Mouse (Mus musculus): Measurements from ENCODE around the gene Cxcl16. TPM values are rescaled to one million over a fixed set of nuclear protein-coding genes. Genes with fewer than 3 reads are reported as not detected.
A peak's percentile ranks its signal among the peaks of the same experiment; 100 is the strongest.
"Not testable (repeated sequence)": the region's sequence is repeated elsewhere in the genome, so short reads cannot be mapped to it uniquely, and the experiment has no call there.

The Cxcl16 gene
- polyA plus RNA-seq, 1 experiment from 2014 or later = 35.1 TPM

- DNase-seq (ENCODE audit: low spot score) = no peak
These were observed 6.3 kb downstream of the Cxcl16 start for GRCm38 (mm10) chr11:70453261-70454044.

DNA sequence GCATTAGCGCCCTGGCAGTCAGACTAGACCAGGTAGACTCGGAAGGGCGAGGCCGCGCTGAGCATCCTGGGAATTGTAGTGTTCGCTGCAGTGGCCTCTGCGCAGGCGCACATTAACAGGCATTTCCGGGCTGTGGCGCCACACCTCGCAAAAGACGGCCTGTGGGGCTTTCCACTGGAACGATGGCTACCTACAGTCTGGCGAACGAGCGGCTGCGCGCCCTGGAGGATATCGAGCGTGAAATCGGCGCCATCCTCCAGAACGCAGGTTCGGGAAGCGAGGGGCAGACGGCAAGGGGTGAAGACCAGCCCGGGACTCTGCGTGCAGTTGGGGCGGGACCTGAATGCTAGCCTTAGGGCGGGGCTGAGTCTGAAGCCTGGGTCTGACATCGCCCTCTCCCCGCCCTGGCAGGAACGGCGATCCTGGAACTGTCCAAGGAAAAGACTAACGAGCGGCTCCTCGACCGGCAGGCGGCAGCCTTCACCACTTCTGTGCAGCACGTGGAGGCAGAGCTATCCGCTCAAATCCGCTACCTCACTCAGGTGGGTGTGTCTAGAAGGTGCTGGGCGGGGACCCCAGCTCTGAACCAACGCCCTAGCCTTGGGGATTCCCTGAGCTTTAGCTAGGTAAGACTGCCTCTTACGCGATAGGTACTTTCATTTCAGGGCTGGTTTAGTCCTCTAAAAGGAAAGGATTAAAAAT lies 7.8 kb downstream of the Cxcl16 start, which contains the start of gene Med11:
Gene Med11 (plus strand): TSS at position 123 of the 702 bp plus-strand sequence.
- DNase-seq (ENCODE audit: low spot score) = peak; percentile 91

DNA sequence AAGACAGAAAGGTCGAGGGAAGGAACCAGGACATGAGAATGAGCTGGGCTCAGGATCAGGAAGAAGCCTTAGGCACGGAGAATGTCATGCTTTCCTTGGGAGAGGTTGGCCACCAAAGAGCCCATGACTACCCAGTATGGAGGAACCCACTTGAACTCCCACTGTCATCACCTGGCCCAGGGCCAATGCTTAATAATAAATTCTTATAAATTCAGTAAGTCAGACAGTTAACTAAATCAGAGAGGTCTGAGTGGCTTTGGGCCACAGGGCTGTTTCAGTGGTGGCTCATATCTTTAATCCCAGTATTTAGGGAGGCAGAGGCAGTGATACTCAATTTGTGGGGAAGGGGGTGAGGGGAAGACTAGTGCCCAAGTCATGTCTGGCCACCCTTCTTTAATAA lies 8.9 kb downstream of the Cxcl16 start:
- no peak for DNase-seq (ENCODE audit: low spot score)

DNA sequence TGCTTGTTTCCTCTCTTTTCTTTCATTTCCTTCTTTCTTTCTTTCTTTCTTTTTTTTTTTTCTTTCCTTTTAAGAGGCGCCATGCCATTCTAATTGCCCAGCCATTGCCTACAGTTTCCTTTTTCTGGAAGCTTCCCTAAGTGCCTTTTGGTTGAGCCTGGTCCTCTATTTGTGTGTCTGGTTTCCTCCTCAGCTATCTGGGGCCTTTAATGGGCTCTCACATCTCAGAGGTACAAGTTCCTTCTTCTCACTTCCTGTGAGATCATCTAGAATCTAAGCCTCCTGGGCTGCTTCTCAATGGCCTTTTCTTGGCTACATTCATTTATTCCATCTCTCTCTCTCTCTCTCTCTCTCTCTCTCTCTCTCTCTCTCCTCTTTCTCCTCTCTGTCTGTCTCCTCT lies 12.4 kb downstream of the Cxcl16 start:
- DNase-seq (ENCODE audit: low spot score) = peak; percentile 33

DNA sequence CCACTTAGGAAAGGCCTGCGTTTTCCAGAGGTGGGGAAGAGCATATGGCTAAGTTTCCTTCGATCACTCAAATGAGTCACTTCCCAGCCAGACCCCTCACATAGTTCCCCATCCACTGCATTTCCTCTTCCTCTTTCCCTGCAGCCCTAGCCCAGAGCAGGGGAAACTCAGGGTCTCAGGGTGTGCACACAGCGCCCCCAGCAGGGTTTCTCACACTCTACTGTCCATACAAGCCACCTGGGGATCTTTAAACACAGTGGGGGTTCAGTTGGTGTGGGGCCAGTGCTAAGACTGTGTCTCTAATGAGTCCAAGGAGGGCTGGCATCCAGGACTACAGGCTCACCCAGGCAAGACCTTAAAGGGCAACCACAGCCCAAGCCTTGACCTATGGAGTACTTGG lies 13.0 kb downstream of the Cxcl16 start:
- DNase-seq (ENCODE audit: low spot score) = no peak

GRCm38 (mm10) chr11:70444667-70445066 lies 15.1 kb downstream of the Cxcl16 start:
- no peak for DNase-seq (ENCODE audit: low spot score)

DNA sequence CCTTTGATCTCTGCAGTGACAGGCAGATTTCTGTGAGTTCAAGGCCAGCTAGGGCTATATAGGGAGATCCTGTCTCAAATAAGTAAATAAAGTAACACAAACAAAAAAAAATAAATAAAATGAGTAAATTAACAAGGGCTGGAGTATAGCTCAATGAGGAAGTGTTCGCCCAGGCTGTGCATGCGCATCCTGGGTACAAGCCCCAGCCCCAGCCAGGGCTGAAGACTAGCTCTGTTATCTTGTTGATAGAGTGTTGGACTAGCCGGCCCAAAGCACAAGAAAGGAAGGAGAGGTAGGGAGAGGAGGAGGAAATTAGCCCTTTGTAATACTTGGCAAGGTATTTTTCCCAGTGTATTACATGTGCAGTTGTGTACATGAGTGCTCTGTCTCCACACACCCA lies 15.8 kb downstream of the Cxcl16 start:
- DNase-seq (ENCODE audit: low spot score) = no peak

DNA sequence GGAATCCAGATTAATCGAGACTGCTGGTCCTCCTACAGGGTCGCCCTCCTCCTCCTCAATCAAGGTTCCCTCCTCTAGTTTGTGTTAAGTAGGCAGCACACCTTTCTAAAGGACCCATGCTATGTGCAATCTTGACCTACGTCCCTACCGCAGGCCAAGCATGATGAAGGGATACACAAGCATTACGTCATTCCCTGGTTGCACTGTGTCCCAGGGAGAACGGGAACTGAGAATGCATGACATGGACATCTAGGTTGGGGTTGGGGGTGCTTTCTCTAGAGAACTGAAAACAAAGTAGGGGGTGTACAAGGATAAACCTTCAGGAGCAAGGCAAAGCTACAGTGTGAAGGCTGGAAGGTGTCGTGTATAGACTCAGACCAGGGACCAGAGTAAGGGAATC lies 17.9 kb downstream of the Cxcl16 start:
- no peak for DNase-seq (ENCODE audit: low spot score)

DNA sequence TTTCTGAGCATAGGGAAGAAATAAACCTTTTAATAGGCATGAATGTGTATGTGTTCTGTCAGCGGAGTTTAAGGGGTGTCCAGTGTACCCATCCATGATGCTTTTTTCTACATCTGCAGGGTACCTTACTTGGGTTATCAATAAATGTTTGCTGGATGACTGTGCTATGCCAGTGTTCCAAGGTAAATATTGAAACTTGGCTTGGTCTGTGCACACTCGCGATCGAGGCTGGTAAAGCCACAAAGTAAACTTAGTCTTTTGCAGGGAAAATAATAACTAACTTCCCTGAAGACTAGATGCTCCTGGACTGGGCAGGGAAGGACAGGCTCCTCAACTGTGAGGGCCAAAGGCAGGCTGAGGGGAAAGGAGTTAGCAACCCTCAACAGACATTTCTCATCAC lies 19.1 kb downstream of the Cxcl16 start:
- DNase-seq (ENCODE audit: low spot score) = no peak

- DNase-seq (ENCODE audit: low spot score) = no peak
These were observed 20.9 kb downstream of the Cxcl16 start for GRCm38 (mm10) chr11:70438728-70439374.

DNA sequence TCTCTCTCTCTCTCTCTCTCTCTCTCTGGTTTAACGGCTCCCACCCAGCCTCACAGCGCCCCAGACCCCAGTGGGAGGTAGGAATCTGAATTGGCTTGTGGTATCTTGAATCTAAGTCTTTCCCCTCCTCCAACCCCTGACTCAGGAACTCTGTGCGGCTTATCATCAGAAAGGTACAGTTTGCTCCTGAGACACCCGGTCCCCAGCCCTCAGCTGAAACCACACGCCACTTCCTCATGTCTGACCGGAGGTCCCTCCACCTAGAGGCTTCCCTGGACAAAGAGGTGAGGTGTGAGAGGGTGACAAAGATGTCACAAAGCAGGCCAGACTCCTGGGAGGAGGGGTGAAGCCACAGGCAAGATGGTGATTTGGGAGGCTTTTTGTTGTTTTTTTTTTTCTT lies 22.4 kb downstream of the Cxcl16 start:
- peak; percentile 32 for DNase-seq (ENCODE audit: low spot score)

GRCm38 (mm10) chr11:70435476-70435875 lies 24.3 kb downstream of the Cxcl16 start:
- peak; percentile 84 for DNase-seq (ENCODE audit: low spot score)

- peak; percentile 23 for DNase-seq (ENCODE audit: low spot score)
These were observed 25.8 kb downstream of the Cxcl16 start for GRCm38 (mm10) chr11:70433951-70434350.

- peak; percentile 26 for DNase-seq (ENCODE audit: low spot score)
These were observed 26.2 kb downstream of the Cxcl16 start for GRCm38 (mm10) chr11:70433569-70433943.

- peak; percentile 39 for DNase-seq (ENCODE audit: low spot score)
These were observed 26.8 kb downstream of the Cxcl16 start for GRCm38 (mm10) chr11:70432895-70433568.

GRCm38 (mm10) chr11:70432048-70432894 lies 27.5 kb downstream of the Cxcl16 start, which contains the start of gene Arrb2:
Gene Arrb2 (plus strand): TSS chr11:70432635.
- peak; percentile 98 for DNase-seq (ENCODE audit: low spot score)

GRCm38 (mm10) chr11:70431574-70431973 lies 28.2 kb downstream of the Cxcl16 start:
- no peak for DNase-seq (ENCODE audit: low spot score)

GRCm38 (mm10) chr11:70426598-70426997 lies 33.2 kb downstream of the Cxcl16 start:
- DNase-seq (ENCODE audit: low spot score) = not testable (repeated sequence)

DNA sequence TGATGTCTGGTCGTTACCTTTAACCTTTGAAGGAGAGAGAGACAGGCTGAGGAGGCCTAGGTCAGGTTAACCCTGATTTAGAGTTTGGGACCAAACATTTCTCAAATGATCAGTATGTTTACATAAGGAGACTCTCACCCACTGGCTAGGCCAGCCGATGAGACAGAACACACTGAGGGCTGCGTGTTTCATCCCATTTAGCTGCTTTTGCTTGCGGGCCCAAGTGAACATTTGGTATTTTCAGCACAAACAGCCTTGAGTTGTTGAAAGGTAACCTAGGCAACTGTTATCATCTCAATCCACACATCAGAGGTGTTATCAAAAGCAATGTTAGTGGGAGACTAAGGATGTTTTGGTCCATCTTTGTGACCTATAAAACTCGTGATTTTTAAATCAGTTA lies 40.3 kb downstream of the Cxcl16 start:
- DNase-seq (ENCODE audit: low spot score) = no peak

DNA sequence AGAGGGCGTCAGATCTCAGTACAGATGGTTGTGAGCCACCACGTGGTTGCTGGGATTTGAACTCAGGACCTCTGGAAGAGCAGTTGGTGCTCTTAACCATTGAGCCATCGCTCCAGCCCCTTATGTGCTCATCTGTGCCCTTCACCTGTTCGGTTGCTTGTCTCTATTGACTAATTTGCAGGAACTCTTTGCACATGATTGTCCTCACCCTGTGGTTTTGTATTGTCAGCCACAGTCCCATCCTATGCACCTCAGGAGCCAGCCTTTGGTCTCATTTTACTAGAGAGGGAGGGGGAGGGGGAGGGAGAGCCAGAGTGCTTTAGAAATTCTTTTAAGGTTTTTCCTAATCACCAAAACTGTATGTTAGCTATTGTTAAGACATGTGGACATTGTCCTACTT lies 41.6 kb downstream of the Cxcl16 start:
- no peak for DNase-seq (ENCODE audit: low spot score)

GRCm38 (mm10) chr11:70413961-70414360 lies 45.8 kb downstream of the Cxcl16 start:
- peak; percentile 82 for DNase-seq (ENCODE audit: low spot score)

Measured in thymus, postnatal 0 days (tissue).